Mouse (Mus musculus): Measurements from ENCODE around the gene Fam170b. TPM values are rescaled to one million over a fixed set of nuclear protein-coding genes. Genes with fewer than 3 reads are reported as not detected.

Fam170b gene
- polyA plus RNA-seq, 1 experiment, result not detected

- TF ChIP-seq MAX (IDR thresholded peaks at IDR 0.05), result no peak
- TF ChIP-seq MYOG (IDR thresholded peaks at IDR 0.05; ENCODE audit: control insufficient read depth, extremely low read depth, insufficient read length), result no peak
- TF ChIP-seq FOSL1 (IDR thresholded peaks at IDR 0.05; ENCODE audit: insufficient read depth, low read length, poor library complexity, severe bottlenecking), result no peak
- no peak for TF ChIP-seq CEBPB (IDR thresholded peaks at IDR 0.05; ENCODE audit: low read depth)
- no peak for TF ChIP-seq USF1 (IDR thresholded peaks at IDR 0.05; ENCODE audit: low read depth)
- no peak for TF ChIP-seq MYOD1 (IDR thresholded peaks at IDR 0.05; ENCODE audit: control insufficient read depth, insufficient read length, low read depth)
- TF ChIP-seq CTCF (IDR thresholded peaks at IDR 0.05; ENCODE audit: control insufficient read depth, insufficient read depth, insufficient read length), result no peak
- no peaks in the 10 kb centered on the region for H3K36me3 ChIP-seq (ENCODE audit: control insufficient read depth, insufficient read depth)
- no peaks in the 10 kb centered on the region for H3K79me2 ChIP-seq (ENCODE audit: control insufficient read depth, insufficient read depth)
- no peak overlapping the region for H3K4me3 ChIP-seq (ENCODE audit: insufficient read depth, poor library complexity, severe bottlenecking)
- no peaks in the 10 kb centered on the region for H3K79me3 ChIP-seq (ENCODE audit: low read depth)
- H3ac ChIP-seq (ENCODE audit: control insufficient read depth, insufficient read length, low read depth), result no peak overlapping the region
- peaks cover 25% of the 10 kb centered on the region for H3K27me3 ChIP-seq (ENCODE audit: control insufficient read depth, insufficient read depth, insufficient read length)
These were observed 20.3 kb downstream of the Fam170b start for GRCm38 (mm10) chr14:32854059-32854458.

DNA sequence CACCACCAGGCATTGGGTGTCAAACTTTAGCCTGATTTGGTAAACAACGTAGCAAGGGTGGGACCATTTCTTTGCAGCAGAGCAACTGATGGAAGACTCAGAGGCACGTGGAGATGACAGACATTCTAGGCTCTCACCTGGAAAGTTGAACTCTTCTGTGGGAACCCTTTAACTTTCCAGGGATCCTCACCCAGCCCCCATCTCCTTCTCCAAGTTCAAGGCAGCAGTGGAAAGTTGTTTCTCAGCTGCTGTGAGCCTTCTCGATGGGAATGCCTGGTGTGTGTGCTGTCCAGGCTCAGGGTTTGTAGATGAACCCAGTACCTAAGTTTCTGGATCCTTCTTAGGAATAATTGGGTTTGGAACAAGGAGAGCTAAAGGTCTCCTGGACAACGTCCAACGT, 22.5 kb downstream of the Fam170b start:
- TF ChIP-seq USF1 (IDR thresholded peaks at IDR 0.05; ENCODE audit: low read depth), result no peak
- TF ChIP-seq CEBPB (IDR thresholded peaks at IDR 0.05; ENCODE audit: low read depth), result no peak
- TF ChIP-seq MAX (IDR thresholded peaks at IDR 0.05), result no peak
- TF ChIP-seq MYOD1 (IDR thresholded peaks at IDR 0.05; ENCODE audit: control insufficient read depth, insufficient read length, low read depth), result no peak
- no peak for TF ChIP-seq CTCF (IDR thresholded peaks at IDR 0.05; ENCODE audit: control insufficient read depth, insufficient read depth, insufficient read length)
- no peak for TF ChIP-seq MYOG (IDR thresholded peaks at IDR 0.05; ENCODE audit: control insufficient read depth, extremely low read depth, insufficient read length)
- TF ChIP-seq FOSL1 (IDR thresholded peaks at IDR 0.05; ENCODE audit: insufficient read depth, low read length, poor library complexity, severe bottlenecking), result no peak
- Histone ChIP-seq H3K79me3 (ENCODE audit: low read depth) (no peaks in the 10 kb centered on the region), H3K27me3 (ENCODE audit: control insufficient read depth, insufficient read depth, insufficient read length) (peaks cover 31% of the 10 kb centered on the region), H3K79me2 (ENCODE audit: control insufficient read depth, insufficient read depth) (no peaks in the 10 kb centered on the region), H3K4me3 (ENCODE audit: insufficient read depth, poor library complexity, severe bottlenecking) (no peak overlapping the region), H3K36me3 (ENCODE audit: control insufficient read depth, insufficient read depth) (no peaks in the 10 kb centered on the region), H3ac (ENCODE audit: control insufficient read depth, insufficient read length, low read depth) (no peak overlapping the region)

DNA sequence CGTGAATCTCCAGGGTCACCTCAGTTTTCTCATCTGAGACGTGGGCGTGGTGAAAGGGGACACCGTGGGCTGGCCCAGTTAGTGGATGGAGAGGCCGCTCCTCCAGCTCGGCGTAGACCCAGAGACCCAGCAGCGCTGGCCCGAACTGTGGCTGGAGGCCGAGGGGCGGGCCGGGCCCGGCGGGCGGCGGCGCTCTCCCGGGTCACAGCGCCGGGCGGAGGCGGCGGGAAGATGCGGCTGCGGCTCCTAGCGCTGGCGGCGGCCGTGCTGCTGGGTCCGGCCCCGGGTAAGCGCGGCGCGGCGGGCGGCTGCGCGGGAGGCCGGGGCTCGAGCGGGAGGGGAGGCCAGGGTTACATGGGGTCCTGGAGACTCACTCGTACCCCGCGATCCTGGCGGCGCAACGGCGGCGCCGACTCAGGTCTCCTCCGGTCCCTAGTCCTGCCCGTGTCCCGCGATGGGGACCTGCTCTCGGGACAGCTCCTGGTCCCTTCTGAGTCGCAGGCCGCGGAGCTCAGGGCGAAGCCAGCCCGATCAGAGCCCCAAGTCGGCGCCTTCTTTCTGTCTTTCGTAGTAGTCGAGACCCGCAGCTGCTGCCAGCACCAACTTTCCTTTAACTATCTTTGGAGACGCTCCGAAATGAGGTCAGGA, 23.0 kb downstream of the Fam170b start, which contains the start of gene Vstm4:
Vstm4 (plus strand) TSS at position 76 of the 648 bp plus-strand sequence.
- Histone ChIP-seq H3K79me2 (ENCODE audit: control insufficient read depth, insufficient read depth) (no peaks in the 10 kb centered on the region), H3K79me3 (ENCODE audit: low read depth) (no peaks in the 10 kb centered on the region), H3ac (ENCODE audit: control insufficient read depth, insufficient read length, low read depth) (no peak within 1 kb of the TSS), H3K36me3 (ENCODE audit: control insufficient read depth, insufficient read depth) (no peaks in the 10 kb centered on the region), H3K27me3 (ENCODE audit: control insufficient read depth, insufficient read depth, insufficient read length) (peaks cover 35% of the 10 kb centered on the region), H3K4me3 (ENCODE audit: insufficient read depth, poor library complexity, severe bottlenecking) (no peak within 1 kb of the TSS)
- TF ChIP-seq CEBPB (IDR thresholded peaks at IDR 0.05; ENCODE audit: low read depth) (no peak), MYOG (IDR thresholded peaks at IDR 0.05; ENCODE audit: control insufficient read depth, extremely low read depth, insufficient read length) (no peak), USF1 (IDR thresholded peaks at IDR 0.05; ENCODE audit: low read depth) (no peak), FOSL1 (IDR thresholded peaks at IDR 0.05; ENCODE audit: insufficient read depth, low read length, poor library complexity, severe bottlenecking) (no peak), MAX (IDR thresholded peaks at IDR 0.05) (no peak), CTCF (IDR thresholded peaks at IDR 0.05; ENCODE audit: control insufficient read depth, insufficient read depth, insufficient read length) (no peak), MYOD1 (IDR thresholded peaks at IDR 0.05; ENCODE audit: control insufficient read depth, insufficient read length, low read depth) (no peak)

- Histone ChIP-seq H3K27me3 (ENCODE audit: control insufficient read depth, insufficient read depth, insufficient read length) (peaks cover 45% of the 10 kb centered on the region), H3K36me3 (ENCODE audit: control insufficient read depth, insufficient read depth) (no peaks in the 10 kb centered on the region)
- TF ChIP-seq FOSL1 (IDR thresholded peaks at IDR 0.05; ENCODE audit: insufficient read depth, low read length, poor library complexity, severe bottlenecking), result no peak
These were observed 24.6 kb downstream of the Fam170b start for GRCm38 (mm10) chr14:32858361-32858760.

DNA sequence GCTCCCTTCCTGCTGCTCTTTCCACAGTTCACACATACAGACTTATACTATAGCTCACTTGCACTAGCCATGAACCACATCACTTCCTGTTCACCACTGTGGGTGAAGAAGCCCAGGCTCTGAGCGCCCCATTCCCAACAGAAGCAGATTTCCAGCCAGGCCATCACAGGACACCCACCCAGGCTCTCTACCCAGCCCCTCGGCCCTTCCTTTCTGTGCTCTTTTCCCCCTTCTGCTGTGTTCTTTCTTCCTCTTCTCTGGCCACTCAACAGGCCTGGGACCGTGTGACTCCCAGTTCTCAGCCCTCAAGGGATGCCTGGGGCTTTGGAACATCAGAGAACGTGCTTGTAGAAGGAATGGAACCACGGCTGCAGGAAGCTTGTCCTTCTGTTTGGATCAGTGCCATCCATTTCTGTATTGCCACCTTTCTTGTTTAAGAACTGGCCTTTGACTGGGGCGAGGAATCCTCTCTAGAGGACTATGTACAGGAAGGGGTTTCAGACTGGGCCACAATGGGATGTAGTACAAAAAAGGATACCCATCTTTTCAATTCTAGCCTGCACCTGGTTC, 25.3 kb downstream of the Fam170b start:
- H3K79me2 ChIP-seq (ENCODE audit: control insufficient read depth, insufficient read depth), result no peaks in the 10 kb centered on the region
- H3ac ChIP-seq (ENCODE audit: control insufficient read depth, insufficient read length, low read depth), result no peak overlapping the region
- peaks cover 52% of the 10 kb centered on the region for H3K27me3 ChIP-seq (ENCODE audit: control insufficient read depth, insufficient read depth, insufficient read length)
- H3K79me3 ChIP-seq (ENCODE audit: low read depth), result no peaks in the 10 kb centered on the region
- no peak overlapping the region for H3K4me3 ChIP-seq (ENCODE audit: insufficient read depth, poor library complexity, severe bottlenecking)
- H3K36me3 ChIP-seq (ENCODE audit: control insufficient read depth, insufficient read depth), result no peaks in the 10 kb centered on the region
- no peak for TF ChIP-seq CEBPB (IDR thresholded peaks at IDR 0.05; ENCODE audit: low read depth)
- no peak for TF ChIP-seq MYOD1 (IDR thresholded peaks at IDR 0.05; ENCODE audit: control insufficient read depth, insufficient read length, low read depth)
- TF ChIP-seq MAX (IDR thresholded peaks at IDR 0.05), result no peak
- TF ChIP-seq FOSL1 (IDR thresholded peaks at IDR 0.05; ENCODE audit: insufficient read depth, low read length, poor library complexity, severe bottlenecking), result no peak
- no peak for TF ChIP-seq USF1 (IDR thresholded peaks at IDR 0.05; ENCODE audit: low read depth)
- no peak for TF ChIP-seq CTCF (IDR thresholded peaks at IDR 0.05; ENCODE audit: control insufficient read depth, insufficient read depth, insufficient read length)
- TF ChIP-seq MYOG (IDR thresholded peaks at IDR 0.05; ENCODE audit: control insufficient read depth, extremely low read depth, insufficient read length), result no peak

More at GRCm38 (mm10) chr14:32858361-32858760, 24.6 kb downstream of the Fam170b start:
- no peaks in the 10 kb centered on the region for H3K79me2 ChIP-seq (ENCODE audit: control insufficient read depth, insufficient read depth)
- H3K79me3 ChIP-seq (ENCODE audit: low read depth), result no peaks in the 10 kb centered on the region
- H3ac ChIP-seq (ENCODE audit: control insufficient read depth, insufficient read length, low read depth), result no peak overlapping the region
- no peak overlapping the region for H3K4me3 ChIP-seq (ENCODE audit: insufficient read depth, poor library complexity, severe bottlenecking)
